Mouse (Mus musculus) natural killer cell, adult 2 months (primary cell): ENCODE data around the gene Ccdc54.
A peak's percentile ranks its signal among the peaks of the same experiment; 100 is the strongest.

ENCODE experiments used
- DNase-seq, 2 experiments: peaks; one replicate each; pipeline ENCODE4 v3.0.0; 2022; ENCODE audit warnings: low spot score in 2 of 2

Gene Ccdc54

DNA sequence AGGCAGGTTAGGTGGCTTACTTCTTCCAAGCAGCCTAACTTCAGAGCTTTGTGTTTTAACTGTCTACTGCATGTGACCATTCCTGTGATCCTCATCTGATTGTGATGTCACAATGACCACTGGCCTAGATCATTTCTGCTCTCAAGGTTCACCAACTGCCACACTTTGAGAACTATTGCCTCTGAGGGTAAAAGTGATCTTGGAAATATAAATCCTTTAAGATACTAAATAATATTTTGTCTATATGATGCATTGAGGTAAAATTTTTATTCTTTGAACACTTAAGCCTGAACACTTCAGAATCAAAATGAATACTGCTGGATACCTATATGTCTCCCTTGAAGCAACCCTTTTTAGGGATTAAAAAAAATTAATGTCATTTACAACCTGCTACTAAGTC is at the start of gene Ccdc54:
TSS of gene Ccdc54 (minus strand) at position 101 of the 400 bp plus-strand sequence.
- no peak for DNase-seq

DNA sequence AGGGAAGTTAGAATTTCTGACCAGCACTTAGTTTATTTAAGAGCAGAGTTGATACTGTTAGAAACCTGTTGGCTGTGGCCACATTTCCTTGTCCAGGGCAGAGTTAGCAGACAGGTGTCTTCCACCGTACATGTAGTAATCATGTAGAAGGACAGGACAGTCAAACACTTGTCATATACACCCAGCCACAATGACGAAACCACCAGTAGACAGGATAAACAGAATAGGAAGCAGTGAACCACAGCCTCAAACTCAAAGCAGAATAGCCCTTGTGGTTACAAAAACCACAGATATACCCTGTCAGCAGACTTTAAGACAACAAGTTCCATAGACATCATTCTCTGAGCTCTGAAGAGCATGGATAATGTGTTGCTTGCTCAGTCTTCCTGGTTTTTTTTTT is 41.6 kb upstream of the Ccdc54 start:
- peak; percentile 41 to 68 for DNase-seq

- DNase-seq = no peak
These were observed 24.6 kb upstream of the Ccdc54 start for GRCm38 (mm10) chr16:50615569-50615968.

GRCm38 (mm10) chr16:50612944-50613343 is 22.0 kb upstream of the Ccdc54 start:
- DNase-seq = no peak

DNA sequence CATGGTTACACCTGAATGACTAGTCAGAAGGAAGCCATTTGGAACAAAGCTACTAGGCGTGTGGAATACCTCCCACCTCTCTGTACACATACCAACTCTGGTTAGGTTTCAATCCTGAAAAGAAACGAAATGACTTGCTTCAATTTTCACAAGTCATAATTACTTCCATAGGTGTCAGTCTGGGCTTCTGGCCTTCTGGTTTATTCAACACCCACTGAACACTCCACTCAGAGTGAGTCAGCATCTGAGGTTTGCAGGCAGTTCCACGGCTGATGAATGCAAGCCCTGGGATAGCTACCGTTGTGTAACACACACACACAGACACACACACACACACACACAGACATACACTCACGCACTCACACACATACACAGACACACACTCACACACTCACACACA is 19.6 kb upstream of the Ccdc54 start:
- DNase-seq = no peak

GRCm38 (mm10) chr16:50607776-50608562 is 17.0 kb upstream of the Ccdc54 start:
- DNase-seq = no peak

GRCm38 (mm10) chr16:50604826-50605225 is 13.9 kb upstream of the Ccdc54 start:
- no peak for DNase-seq

- no peak for DNase-seq
These were observed 11.0 kb upstream of the Ccdc54 start for GRCm38 (mm10) chr16:50601947-50602346.

GRCm38 (mm10) chr16:50600665-50601064 is 9.7 kb upstream of the Ccdc54 start:
- no peak for DNase-seq

- DNase-seq = no peak
These were observed 5.7 kb upstream of the Ccdc54 start for GRCm38 (mm10) chr16:50596679-50597078.

DNA sequence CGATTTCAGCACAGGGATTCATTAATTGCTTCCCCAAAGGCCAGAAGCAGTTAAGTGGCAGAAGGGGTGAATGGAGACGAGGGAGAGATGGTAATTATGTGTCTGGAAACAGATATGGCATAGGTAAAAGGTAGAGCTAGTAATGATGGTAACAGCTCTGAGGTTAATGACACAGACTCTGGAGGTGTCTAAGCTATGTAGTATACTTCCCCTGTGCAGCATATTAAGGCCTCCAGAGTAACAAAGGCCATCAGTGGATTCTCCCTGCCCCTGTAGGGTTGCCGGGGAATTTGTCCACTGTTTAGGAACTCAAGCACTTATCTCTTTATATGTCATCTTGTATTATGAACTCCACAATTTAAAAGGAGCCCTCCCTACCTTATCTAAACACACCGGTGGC is 5.2 kb upstream of the Ccdc54 start:
- no peak for DNase-seq

- no peak for DNase-seq
These were observed 3.9 kb upstream of the Ccdc54 start for GRCm38 (mm10) chr16:50594876-50595275.

DNA sequence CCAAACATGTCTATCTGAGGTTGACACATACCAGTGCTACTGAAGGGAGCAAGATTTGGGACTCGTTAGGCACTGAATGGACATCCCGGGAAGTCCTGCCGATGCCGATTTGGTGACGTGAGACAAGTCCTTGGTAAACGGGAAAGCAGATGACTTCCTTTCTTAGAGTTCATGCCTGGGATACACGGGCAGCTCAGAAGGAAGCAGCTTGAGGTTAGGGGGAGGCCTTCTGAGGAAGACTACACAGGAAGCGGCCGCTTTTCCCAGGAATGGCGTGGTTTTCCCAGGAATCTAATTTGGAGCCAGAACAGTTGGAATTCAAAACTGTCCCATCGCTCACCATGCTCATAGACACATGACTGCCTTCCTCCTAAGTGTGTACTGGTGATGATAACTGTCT is 2.4 kb upstream of the Ccdc54 start:
- no peak for DNase-seq

- DNase-seq = no peak
These were observed 1.3 kb downstream of the Ccdc54 start for GRCm38 (mm10) chr16:50589574-50590151.

- no peak for DNase-seq
These were observed 2.8 kb downstream of the Ccdc54 start for GRCm38 (mm10) chr16:50588191-50588590.

DNA sequence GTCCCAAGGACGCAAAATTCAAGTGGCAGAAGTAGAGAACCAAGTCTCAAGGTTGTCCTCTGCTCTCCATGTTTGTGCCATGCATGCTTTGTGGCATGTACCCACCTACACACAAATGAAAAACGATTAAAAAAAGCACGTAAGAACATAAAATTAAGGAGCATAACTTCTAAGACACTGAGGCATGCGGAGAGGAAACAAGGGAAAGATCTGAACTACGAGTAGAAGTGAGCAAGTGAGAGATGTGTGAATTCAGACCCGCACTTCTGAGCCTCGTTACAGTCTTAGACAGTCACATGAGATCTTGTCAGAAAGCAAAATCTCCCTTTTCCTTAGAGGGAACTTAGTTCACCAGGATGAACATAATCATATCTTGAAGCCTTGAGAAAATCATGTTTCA is 3.8 kb downstream of the Ccdc54 start:
- DNase-seq = no peak

GRCm38 (mm10) chr16:50578361-50578760 is 12.6 kb downstream of the Ccdc54 start:
- DNase-seq = no peak

DNA sequence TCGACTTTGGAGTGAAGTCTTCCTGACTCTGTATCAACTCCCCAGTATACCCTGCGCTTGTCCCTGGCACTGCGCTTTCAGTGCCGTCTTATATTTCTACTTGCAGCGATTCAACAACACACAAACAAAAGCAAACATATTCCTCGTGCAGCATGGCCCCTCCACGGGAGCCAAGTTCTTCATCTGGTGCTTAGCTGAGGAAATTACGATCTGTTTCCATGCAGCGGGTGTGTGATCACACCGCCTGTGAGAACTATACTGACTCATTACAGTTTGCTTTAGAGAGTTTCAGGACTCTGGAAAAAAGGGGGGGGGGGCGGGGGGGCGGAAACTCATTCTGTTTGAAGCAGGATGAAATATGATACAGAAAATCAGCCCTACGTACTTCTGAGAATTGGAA is 18.4 kb downstream of the Ccdc54 start:
- DNase-seq = no peak

DNA sequence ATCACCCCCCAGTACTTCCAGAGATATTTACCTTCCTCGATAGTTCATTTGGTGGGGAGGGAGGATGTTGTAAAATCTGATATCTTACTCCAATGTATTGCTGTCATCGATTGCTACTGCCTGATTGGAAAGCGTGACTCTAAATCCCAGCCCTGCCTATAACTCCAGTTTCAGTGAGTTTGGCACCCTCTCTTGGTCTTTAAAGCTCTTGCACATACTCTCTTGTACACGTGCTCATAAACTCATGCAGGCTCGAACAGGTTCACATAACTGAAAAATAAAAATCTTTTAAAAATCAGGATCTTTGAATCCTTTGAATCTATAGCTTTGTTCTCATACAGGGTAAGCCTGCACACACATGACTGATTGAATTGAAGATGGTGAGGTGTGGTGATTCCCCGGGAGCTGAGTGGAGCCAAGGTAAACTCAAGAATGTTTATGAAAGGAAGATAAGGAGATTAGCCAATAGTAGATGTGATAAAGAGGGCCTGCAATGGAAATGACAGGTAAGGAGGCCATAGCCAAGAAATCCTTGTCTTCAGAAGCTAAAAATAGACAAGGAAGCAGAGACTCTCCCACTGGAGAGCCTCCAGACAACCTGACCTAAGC is 31.7 kb downstream of the Ccdc54 start:
- no peak for DNase-seq

DNA sequence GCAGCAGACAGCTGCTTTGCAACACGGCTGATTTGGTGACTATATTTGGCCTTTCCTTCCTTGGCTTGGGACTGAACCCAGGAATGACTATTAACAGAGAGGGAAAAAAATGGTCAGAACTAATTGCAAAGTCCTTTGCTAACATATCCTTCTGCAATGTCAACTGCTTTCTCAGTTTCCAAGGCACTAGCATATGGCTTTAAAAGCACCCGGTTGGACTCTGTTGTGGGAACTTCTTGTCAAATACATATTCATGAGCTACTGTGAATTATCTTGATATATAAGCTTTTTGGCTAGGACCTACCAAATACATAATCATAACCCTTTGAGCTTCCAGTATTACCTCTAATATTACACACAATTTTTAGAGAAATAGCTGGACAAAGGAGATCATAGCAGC is 37.1 kb downstream of the Ccdc54 start:
- no peak for DNase-seq

- no peak for DNase-seq
These were observed 39.0 kb downstream of the Ccdc54 start for GRCm38 (mm10) chr16:50551871-50552528.

GRCm38 (mm10) chr16:50550927-50551326 is 40.0 kb downstream of the Ccdc54 start:
- no peak for DNase-seq
